Mouse (Mus musculus): ENCODE data around the gene Usp33. TPM values are rescaled to one million over a fixed set of nuclear protein-coding genes. Genes with fewer than 3 reads are reported as not detected.

The Usp33 gene
- total and polyA plus RNA-seq, 2 experiments from 2014 or later: 67.6 to 113 TPM

- Histone ChIP-seq H3K36me3 (ENCODE audit: insufficient read depth) (peaks cover 17% of the 10 kb centered on the region), H3K4me2 (ENCODE audit: low read depth) (no peak overlapping the region), H3K9ac (no peak overlapping the region), H3K27ac (ENCODE audit: low read depth, low read length) (no peak overlapping the region), H3K9me3 (ENCODE audit: low read length) (no peaks in the 10 kb centered on the region), H3K27me3 (ENCODE audit: insufficient read depth, low read length) (no peaks in the 10 kb centered on the region), H3K4me1 (ENCODE audit: insufficient read depth) (no peaks in the 10 kb centered on the region), H3K4me3 (ENCODE audit: low read depth, low read length) (no peak overlapping the region)
- TF ChIP-seq CTCF (IDR thresholded peaks at IDR 0.05; ENCODE audit: low read depth): no peak
- no peak for DNase-seq
- WGBS: 88% methylated on average over 8 of the region's 8 CpGs
- no peak for ATAC-seq
These were observed 82.6 kb downstream of the Usp33 start for GRCm38 (mm10) chr3:152428925-152429324.

GRCm38 (mm10) chr3:152432677-152433076 lies 86.4 kb downstream of the Usp33 start:
- TF ChIP-seq CTCF (IDR thresholded peaks at IDR 0.05; ENCODE audit: low read depth): no peak
- H3K4me3 ChIP-seq (ENCODE audit: low read depth, low read length): no peak overlapping the region
- DNase-seq: no peak
- no peaks in the 10 kb centered on the region for H3K9me3 ChIP-seq (ENCODE audit: low read length)
- peaks cover 14% of the 10 kb centered on the region; the same call in 1 of the 2 replicates for H3K36me3 ChIP-seq (ENCODE audit: insufficient read depth)
- no peak overlapping the region for H3K9ac ChIP-seq
- ATAC-seq: no peak
- no peak overlapping the region for H3K27ac ChIP-seq (ENCODE audit: low read depth, low read length)
- no peaks in the 10 kb centered on the region for H3K27me3 ChIP-seq (ENCODE audit: insufficient read depth, low read length)
- H3K4me2 ChIP-seq (ENCODE audit: low read depth): no peak overlapping the region
- H3K4me1 ChIP-seq (ENCODE audit: insufficient read depth): no peaks in the 10 kb centered on the region
- 94% methylated on average over 7 of the region's 7 CpGs for WGBS

- H3K9ac ChIP-seq: no peak overlapping the region
- H3K9me3 ChIP-seq (ENCODE audit: low read length): no peaks in the 10 kb centered on the region
- ATAC-seq (no peak), DNase-seq (no peak)
- no peaks in the 10 kb centered on the region for H3K36me3 ChIP-seq (ENCODE audit: insufficient read depth)
- no peaks in the 10 kb centered on the region for H3K4me1 ChIP-seq (ENCODE audit: insufficient read depth)
- H3K4me3 ChIP-seq (ENCODE audit: low read depth, low read length): no peak overlapping the region
- no peak overlapping the region for H3K4me2 ChIP-seq (ENCODE audit: low read depth)
- H3K27me3 ChIP-seq (ENCODE audit: insufficient read depth, low read length): no peaks in the 10 kb centered on the region
- H3K27ac ChIP-seq (ENCODE audit: low read depth, low read length): no peak overlapping the region
- TF ChIP-seq CTCF (IDR thresholded peaks at IDR 0.05; ENCODE audit: low read depth): no peak
These were observed 89.3 kb downstream of the Usp33 start for GRCm38 (mm10) chr3:152435590-152435989.

- no peak for TF ChIP-seq CTCF (IDR thresholded peaks at IDR 0.05; ENCODE audit: low read depth)
These were observed 91.8 kb downstream of the Usp33 start for GRCm38 (mm10) chr3:152438068-152438467.

GRCm38 (mm10) chr3:152442795-152443194 lies 96.5 kb downstream of the Usp33 start:
- no peak for DNase-seq
- WGBS: 95% methylated on average over 4 of the region's 4 CpGs
- Histone ChIP-seq H3K9me3 (ENCODE audit: low read length) (no peaks in the 10 kb centered on the region), H3K4me3 (ENCODE audit: low read depth, low read length) (no peak overlapping the region), H3K4me1 (ENCODE audit: insufficient read depth) (no peaks in the 10 kb centered on the region), H3K27me3 (ENCODE audit: insufficient read depth, low read length) (no peaks in the 10 kb centered on the region), H3K9ac (no peak overlapping the region), H3K36me3 (ENCODE audit: insufficient read depth) (no peaks in the 10 kb centered on the region), H3K27ac (ENCODE audit: low read depth, low read length) (no peak overlapping the region), H3K4me2 (ENCODE audit: low read depth) (no peak overlapping the region)
- TF ChIP-seq CTCF (IDR thresholded peaks at IDR 0.05; ENCODE audit: low read depth): no peak
- ATAC-seq: no peak

More at GRCm38 (mm10) chr3:152438068-152438467, 91.8 kb downstream of the Usp33 start:
- Histone ChIP-seq H3K4me3 (ENCODE audit: low read depth, low read length) (no peak overlapping the region), H3K27ac (ENCODE audit: low read depth, low read length) (no peak overlapping the region), H3K9ac (no peak overlapping the region), H3K4me1 (ENCODE audit: insufficient read depth) (no peaks in the 10 kb centered on the region), H3K27me3 (ENCODE audit: insufficient read depth, low read length) (no peaks in the 10 kb centered on the region), H3K9me3 (ENCODE audit: low read length) (no peaks in the 10 kb centered on the region), H3K36me3 (ENCODE audit: insufficient read depth) (no peaks in the 10 kb centered on the region), H3K4me2 (ENCODE audit: low read depth) (no peak overlapping the region)
- ATAC-seq: no peak
- DNase-seq: no peak
- 96% methylated on average over 7 of the region's 7 CpGs for WGBS

Other genes with a start within 250 kb of the Usp33 start
- 12.0 and 13.9 TPM in 2 replicates for gene Gipc2, start 180.2 kb upstream of the Usp33 start, total RNA-seq (2014; rRNA removed)
- 5.1 and 6.3 TPM in 2 replicates for gene Gipc2, start 180.2 kb upstream of the Usp33 start, polyA plus RNA-seq (2015; fragmentation: Nextera tagmentation; extraction: Ambion mirVana)
- 36.1 and 39.7 TPM in 2 replicates for gene Dnajb4, start 136.2 kb upstream of the Usp33 start, total RNA-seq (2014; rRNA removed)
- 28.9 and 41.5 TPM in 2 replicates for gene Dnajb4, start 136.2 kb upstream of the Usp33 start, polyA plus RNA-seq (2015; fragmentation: Nextera tagmentation; extraction: Ambion mirVana)
- 230 and 257 TPM in 2 replicates for gene Fubp1, start 136.1 kb upstream of the Usp33 start, total RNA-seq (2014; rRNA removed)
- gene Fubp1, start 136.1 kb upstream of the Usp33 start, polyA plus RNA-seq (2015; fragmentation: Nextera tagmentation; extraction: Ambion mirVana): 127 and 135 TPM in 2 replicates
- 0.38 and 0.77 TPM in 2 replicates for gene Nexn, start 80.1 kb upstream of the Usp33 start, total RNA-seq (2014; rRNA removed)
- gene Nexn, start 80.1 kb upstream of the Usp33 start, polyA plus RNA-seq (2015; fragmentation: Nextera tagmentation; extraction: Ambion mirVana): 3.1 and 4.2 TPM in 2 replicates
- gene Miga1, start 6.1 kb upstream of the Usp33 start, total RNA-seq (2014; rRNA removed): 20.3 and 24.3 TPM in 2 replicates
- 14.1 and 18.8 TPM in 2 replicates for gene Miga1, start 6.1 kb upstream of the Usp33 start, polyA plus RNA-seq (2015; fragmentation: Nextera tagmentation; extraction: Ambion mirVana)
- 32.7 and 43.4 TPM in 2 replicates for gene Zzz3, start 49.0 kb downstream of the Usp33 start, total RNA-seq (2014; rRNA removed)
- 16.1 and 22.6 TPM in 2 replicates for gene Zzz3, start 49.0 kb downstream of the Usp33 start, polyA plus RNA-seq (2015; fragmentation: Nextera tagmentation; extraction: Ambion mirVana)

All from forebrain, postnatal 0 days (tissue).